Mouse (Mus musculus) mouse trophoblast stem cell (cell line): ENCODE results near the gene Lims1.

Experiments
- in situ Hi-C, 2 experiments: fragments of 300-500 bp; cut with MseI, MboI; formaldehyde crosslinking; loops; 2 replicates in 1 of 2; 3 replicates in 1 of 2; pipeline ENCODE4 v1.15.1; 2025

Lims1 gene

DNA sequence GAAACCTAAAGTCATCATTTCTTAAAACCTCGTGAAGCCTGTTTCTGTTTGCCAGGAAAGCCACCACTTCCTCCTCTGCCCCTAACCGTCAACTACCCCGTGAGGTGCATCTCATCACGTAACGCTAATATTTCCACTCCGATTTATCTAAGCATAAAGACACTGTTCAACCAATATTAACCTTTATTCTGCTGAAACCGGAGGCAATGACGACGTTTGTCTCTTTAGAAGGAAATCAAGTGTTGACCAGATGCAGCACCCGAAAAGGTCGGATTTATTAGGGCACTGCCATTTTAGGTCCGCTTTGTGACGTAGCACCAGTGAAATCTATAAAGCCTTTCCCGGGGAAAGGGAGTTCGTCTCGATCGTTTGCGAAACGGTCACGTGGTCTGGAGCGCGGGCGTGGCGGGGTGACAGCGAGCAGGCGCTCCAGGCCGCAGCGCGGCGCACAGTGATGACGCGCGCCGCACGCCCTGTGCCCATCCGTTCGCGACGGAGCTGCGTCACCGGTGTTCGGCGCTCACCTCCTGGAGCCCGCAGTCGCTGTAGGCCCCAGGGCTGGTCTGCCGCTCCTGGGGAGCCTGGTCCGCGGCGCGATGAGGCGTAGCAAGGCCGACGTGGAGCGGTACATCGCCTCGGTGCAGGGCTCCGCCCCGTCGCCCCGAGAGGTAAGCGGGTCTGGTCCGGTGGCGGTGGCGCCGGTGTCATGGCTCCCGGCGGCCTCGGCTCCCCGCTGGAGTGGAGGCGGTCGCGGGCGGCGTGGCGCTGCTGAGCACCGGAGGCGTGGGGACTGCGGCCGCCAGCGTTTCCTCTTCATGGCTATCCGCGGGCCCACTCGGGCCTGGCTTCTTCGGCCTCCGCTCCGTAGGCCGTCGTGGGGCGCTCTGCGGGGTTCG is 123.4 kb downstream of the Lims1 start, which contains the start of gene Ranbp2:
Gene Ranbp2, plus strand, starts transcription at position 537 of the 896 bp plus-strand sequence.
- in situ Hi-C loops = no loop called here

DNA sequence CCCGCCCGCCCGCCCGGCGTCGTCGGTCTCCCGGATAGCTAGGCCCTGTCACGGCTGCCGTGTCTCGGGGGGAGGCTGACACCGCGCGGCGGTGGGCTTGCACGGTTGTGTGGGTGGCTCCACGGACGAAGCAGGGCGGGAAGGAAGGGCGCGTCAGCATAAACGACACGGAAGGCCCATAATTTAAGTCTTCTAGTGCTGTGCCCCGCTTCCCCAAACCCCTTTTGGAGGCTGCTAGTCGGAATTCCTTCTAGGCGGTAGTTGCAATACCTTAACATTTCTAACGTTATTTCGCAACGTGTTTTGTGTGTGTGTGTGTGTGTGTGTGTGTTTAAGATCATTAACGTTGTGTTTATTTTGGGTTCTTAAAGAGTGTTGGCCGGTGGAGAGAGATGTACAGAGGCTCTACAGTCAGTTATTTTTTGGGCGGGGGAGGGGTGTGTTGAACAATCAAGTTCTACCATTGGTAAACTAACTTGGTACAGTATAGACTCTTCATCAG is 124.1 kb downstream of the Lims1 start:
- in situ Hi-C loops = no loop called here

DNA sequence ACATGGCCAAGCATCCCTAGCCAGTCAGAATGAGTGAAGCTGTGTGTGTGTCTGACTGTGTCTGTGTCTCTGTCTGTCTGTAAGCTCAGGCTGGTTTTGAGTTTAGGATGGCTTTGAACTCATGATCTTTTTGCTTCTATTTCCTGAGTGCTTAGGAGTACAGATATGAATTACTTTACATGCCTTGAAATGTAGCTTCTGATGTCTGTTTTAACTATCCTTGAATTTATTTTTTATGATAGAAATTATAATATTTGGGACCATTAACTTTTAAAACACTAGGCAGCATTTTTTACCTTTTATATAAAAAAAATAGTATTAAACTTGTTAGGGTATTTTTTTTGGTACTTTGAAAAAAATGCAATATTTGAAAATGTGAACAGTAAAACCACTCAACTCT is 128.3 kb downstream of the Lims1 start:
- in situ Hi-C loops = no loop called here

DNA sequence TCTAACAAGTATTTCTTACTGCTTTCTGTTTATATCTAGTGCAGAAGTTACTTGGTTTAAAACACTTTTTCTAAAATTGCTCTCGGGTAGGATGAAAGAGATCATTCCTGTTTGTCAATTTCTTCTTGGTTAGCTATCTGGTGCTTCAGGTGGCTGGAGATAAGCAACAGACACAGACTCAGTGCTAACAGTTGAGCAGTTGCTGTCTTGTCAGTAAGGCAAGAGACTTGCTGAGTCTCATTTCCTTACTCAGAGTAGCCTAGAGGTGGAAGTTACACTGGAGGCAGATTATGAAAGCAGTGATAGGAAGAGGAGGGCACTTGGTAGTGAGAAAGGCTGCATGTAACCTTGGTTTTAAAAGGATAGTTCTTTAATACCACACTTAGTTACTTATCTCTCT is 128.9 kb downstream of the Lims1 start:
- in situ Hi-C loops = no loop called here

DNA sequence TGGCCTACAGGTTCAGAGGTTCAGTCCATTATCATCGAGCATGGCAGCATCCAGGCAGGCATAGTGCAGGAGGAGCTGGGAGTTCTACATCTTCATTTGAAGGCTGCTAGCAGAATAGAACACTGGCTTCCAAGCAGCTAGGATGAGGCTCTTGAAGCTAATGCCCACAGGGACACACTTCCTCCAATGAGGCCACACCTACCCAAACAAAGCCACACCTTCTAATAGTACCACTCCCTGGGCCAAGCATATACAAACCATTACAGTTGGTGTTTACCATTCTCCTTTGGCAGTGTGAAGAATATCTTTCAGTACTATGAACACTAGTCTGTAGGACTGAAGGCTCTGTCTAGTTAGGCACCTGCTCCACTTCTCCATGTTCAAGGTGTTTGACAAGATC is 136.6 kb downstream of the Lims1 start:
- in situ Hi-C loops = no loop called here
